Mouse (Mus musculus) T-helper 17 cell (primary cell): ENCODE measurements around the gene Capzb.

Source experiments
- in situ Hi-C, 2 experiments: fragments of 300-600 bp; cut with MboI, MseI; formaldehyde crosslinking; loops; 1 replicate in 1 of 2; 2 replicates in 1 of 2; pipeline ENCODE4 v1.15.1; 2025; ENCODE audit warnings: high pct_unique_total_duplicates in 2 of 2

Capzb gene

GRCm38 (mm10) chr4:139206353-139207045 is 13.8 kb downstream of the Capzb start:
- in situ Hi-C loops = no loop called here

GRCm38 (mm10) chr4:139208236-139209129 is 15.8 kb downstream of the Capzb start:
- in situ Hi-C loops = no loop called here

DNA sequence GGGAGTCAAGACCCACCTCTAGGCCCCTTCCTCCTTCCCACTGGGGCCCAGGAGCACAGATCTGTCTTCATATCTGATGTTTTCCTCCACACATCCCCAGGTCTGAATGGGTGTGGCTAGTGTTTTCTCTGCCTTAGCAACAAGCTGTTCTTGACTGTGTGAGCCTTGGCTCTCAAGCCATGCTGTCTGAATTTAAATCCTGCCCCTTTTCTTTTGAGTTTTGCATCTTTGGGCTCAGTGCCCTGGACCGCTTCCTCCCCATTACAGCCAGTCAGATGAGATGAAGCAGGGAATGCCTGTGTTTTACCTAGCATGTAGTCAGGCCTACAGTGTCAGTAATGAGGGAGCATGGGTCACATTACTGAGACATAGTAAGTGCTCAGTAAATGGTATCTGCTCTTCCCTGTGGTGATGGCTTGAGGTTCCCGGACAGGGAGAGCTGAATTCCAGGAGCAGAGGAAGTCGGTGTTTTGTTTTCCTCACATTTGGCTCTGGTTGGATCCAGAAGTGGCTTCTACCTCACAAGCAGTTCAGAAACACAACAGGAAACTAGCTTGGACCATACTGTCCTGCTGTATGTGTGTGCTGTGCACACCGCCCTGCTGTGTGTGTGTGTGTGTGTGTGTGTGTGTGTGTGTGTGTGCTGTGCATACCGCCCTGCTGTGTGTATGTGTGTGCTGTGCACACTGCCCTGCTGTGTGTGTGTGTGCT is 16.6 kb downstream of the Capzb start:
- in situ Hi-C loops = no loop called here

- in situ Hi-C loops = no loop called here
Measured at GRCm38 (mm10) chr4:139211975-139212831, 19.5 kb downstream of the Capzb start.

- in situ Hi-C loops = no loop called here
Measured at GRCm38 (mm10) chr4:139213086-139213485, 20.4 kb downstream of the Capzb start.

- in situ Hi-C loops = no loop called here
Measured at GRCm38 (mm10) chr4:139213935-139214371, 21.3 kb downstream of the Capzb start.

GRCm38 (mm10) chr4:139216566-139216965 is 23.9 kb downstream of the Capzb start:
- in situ Hi-C loops = no loop called here

GRCm38 (mm10) chr4:139218539-139218938 is 25.8 kb downstream of the Capzb start:
- in situ Hi-C loops = no loop called here

DNA sequence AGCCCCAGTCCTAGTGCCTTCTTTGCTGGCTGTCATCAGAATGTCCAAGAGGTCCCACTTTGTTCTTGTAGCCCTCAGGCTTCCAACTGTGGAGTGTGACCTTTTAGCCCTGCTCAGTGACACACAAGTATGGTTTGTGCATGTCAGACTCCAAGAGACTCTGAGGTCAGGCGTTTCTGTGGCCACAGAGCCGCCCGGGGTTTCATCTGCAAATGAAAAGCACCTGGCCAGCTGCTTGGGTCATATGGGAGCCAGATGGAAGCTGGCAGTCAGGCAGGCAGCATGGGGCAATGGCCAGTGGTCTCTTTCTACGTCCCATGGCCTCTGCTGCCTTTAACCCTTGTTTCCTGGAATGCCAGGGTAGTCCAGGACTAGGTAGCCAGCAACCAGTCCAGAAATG is 27.0 kb downstream of the Capzb start:
- in situ Hi-C loops = loop anchor here in 1 of 2 experiments (10.0 kb wide), 1 partner anchor 135 kb away; no protein-coding TSS in a partner anchor

- in situ Hi-C loops = loop anchor here in 1 of 2 experiments (10.0 kb wide), 1 partner anchor 136 kb away; no protein-coding TSS in a partner anchor
Measured at GRCm38 (mm10) chr4:139220978-139221377, 28.3 kb downstream of the Capzb start.

DNA sequence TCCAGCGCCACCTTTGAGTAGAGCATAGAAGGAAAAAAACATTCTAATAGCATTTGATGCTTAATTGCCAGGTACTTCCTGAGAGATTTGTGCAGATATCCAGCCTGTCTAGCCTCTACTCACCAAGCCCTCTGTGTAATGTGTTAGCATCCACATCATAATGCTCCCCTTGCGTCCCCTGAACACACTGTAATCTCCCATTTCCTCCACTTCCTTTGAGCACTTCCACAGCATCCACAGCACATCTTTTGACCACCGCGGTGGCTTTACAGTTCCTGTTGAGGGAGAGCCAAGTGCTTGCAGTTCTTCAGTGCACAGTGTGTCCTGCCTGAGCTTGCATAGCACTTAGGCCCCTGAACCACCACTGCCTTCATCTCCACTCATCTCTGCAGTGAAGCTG is 29.1 kb downstream of the Capzb start:
- in situ Hi-C loops = loop anchor here in 1 of 2 experiments (10.0 kb wide), 1 partner anchor 137 kb away; no protein-coding TSS in a partner anchor

- in situ Hi-C loops = loop anchor here in 1 of 2 experiments (10.0 kb wide), 1 partner anchor 140 kb away; no protein-coding TSS in a partner anchor
Measured at GRCm38 (mm10) chr4:139225115-139225514, 32.4 kb downstream of the Capzb start.

GRCm38 (mm10) chr4:139225944-139226343 is 33.2 kb downstream of the Capzb start:
- in situ Hi-C loops = loop anchor here in 1 of 2 experiments (10.0 kb wide), 1 partner anchor 141 kb away; no protein-coding TSS in a partner anchor

DNA sequence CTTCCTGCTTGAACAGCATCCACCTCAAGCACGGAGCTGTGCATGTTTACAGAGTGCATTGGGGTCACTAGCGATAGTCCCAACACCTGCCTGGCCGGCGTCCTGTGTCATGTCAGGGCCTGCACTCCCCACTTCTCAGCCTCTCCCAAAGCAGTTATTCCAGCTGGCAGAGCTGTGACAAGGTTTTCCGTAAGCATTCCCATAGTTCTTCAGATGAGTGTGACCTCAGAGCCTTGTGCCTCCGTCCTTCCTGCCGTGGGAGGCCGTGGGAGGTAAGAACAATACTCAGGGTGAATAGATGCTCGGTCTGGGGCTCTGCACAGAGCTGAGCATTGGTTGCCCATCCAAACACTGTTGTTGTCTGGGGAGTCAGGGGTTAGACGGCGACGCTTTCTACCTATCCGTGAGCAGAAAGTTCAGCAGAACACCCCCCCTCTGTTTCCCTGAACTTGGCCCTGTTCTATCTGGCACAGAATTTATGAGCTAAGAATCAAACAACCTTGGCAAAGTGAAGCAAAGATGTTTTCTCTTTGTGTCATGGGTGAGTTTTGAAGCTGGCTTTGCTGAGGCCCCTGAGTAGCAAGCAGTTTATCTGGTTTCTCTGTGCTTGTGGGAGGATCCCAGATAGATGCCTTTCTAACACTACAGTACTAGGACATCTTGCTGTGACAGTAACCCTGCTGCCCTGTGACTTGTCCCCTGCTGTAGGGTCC is 34.0 kb downstream of the Capzb start:
- in situ Hi-C loops = loop anchor here in 1 of 2 experiments (10.0 kb wide), 1 partner anchor 142 kb away; no protein-coding TSS in a partner anchor

GRCm38 (mm10) chr4:139227923-139228322 is 35.2 kb downstream of the Capzb start:
- in situ Hi-C loops = loop anchor here in 1 of 2 experiments (10.0 kb wide), 1 partner anchor 143 kb away; no protein-coding TSS in a partner anchor

DNA sequence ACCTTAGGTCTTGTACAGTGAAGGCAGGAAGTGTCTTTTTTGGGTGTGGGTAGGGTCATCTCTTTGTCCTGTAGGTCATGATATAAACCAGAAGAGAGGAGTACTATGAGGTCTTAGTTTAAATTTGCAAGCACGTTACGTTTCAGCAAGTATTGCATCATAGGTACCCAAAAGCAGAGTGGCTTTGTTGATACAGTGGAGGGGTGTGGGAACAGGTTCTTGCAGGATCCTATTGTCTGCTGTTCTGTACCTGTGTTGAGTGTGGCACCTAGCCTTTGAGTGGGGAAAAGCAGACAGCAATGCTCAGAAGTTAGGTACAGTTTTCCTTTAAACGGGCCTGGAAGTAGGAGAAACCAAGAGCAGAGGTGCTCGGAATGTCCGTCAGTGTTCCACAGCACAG is 36.6 kb downstream of the Capzb start:
- in situ Hi-C loops = loop anchor here in 1 of 2 experiments (10.0 kb wide), 1 partner anchor 144 kb away; no protein-coding TSS in a partner anchor

DNA sequence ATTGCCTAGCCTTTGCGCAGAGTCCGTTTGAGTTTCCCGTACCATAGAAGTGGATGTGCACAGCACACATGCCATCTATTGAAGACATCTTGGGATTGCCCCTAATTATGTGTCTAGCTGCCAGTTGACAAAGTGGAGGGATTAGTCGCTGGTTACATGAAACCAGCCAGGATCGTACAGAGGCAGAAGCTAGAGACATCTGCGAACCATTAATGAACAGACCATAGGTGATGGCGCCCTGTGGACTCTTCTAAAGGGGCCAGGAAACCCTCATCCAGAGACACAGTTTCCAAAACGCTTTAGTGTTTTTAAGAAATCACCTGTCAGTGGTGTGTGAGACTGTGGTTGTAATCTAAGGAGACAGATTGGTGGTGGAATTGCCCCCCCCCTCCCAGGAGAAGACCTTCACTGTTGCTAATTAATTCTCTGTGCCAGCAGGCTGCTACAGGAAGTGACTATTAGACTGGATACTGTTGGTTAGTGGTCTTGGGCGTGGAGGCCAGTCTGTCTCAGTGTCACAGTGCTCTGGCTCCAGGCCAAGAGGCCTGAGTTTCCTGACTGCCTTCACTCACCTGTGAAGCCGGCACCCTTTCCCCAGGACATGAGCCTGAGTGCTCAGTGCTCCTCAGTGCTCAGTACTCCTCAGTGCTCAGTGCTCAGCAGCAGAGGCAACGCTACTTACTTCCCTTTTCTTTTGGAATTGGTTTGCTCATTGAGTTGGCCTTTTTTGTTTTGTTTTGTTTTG is 37.8 kb downstream of the Capzb start:
- in situ Hi-C loops = no loop called here

DNA sequence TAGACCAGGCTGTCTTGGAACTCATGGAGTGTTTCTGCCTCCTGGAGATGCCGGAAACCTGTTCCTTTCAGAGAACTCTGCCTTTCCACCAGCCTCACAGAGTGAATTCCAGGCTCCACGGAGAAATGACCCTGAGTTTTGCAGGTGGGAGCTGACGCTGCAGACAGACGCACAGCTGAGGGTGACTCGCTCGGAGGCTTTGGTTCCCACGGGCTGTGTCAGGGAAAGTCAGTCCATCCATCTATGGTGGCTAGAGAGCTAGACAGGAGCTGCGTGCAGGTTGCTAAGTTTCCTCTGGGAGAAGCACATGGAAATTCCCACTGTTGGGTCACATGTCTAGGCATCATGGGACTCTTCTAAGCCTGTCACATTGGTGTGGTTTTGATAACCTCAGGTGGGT is 38.5 kb downstream of the Capzb start:
- in situ Hi-C loops = no loop called here
